Mouse (Mus musculus) CH12.LX (cell line): ENCODE data around the gene Mycn.

Experiments used
- CHD2 ChIP-seq: IDR thresholded peaks from 2 replicates; pipeline ENCODE4 v1.6.1; 2011; ENCODE audit warnings: low read length, improper control_type of control experiment
- CTCF ChIP-seq, 2 experiments: IDR thresholded peaks in 1 of 2; conservative IDR thresholded peaks in 1 of 2; 2 replicates each; pipeline ENCODE4 v1.5.1; 2011 to 2012; ENCODE audit warnings: low read depth in 2 of 2, low read length in 2 of 2, improper control_type of control experiment in 1 of 2, inconsistent platforms in 1 of 2, mild to moderate bottlenecking in 1 of 2, moderate library complexity in 1 of 2
- E2F4 ChIP-seq: IDR thresholded peaks from 2 replicates; pipeline ENCODE4 v1.6.1; 2011; ENCODE audit warnings: low read depth, low read length, improper control_type of control experiment; ENCODE audit not compliant: insufficient replicate concordance
- MAFK ChIP-seq: IDR thresholded peaks from 2 replicates; pipeline ENCODE4 v1.6.1; 2011; ENCODE audit warnings: low read length, improper control_type of control experiment; ENCODE audit not compliant: insufficient replicate concordance
- NELFE ChIP-seq: IDR thresholded peaks from 2 replicates; pipeline ENCODE4 v1.6.1; 2011; ENCODE audit warnings: low read depth, low read length, improper control_type of control experiment
- NRF1 ChIP-seq: IDR thresholded peaks from 2 replicates; pipeline ENCODE4 v1.6.1; 2014; ENCODE audit warnings: low read depth, mild to moderate bottlenecking, inconsistent platforms, low read length, improper control_type of control experiment, moderate library complexity
- POLR2A ChIP-seq: IDR thresholded peaks from 2 replicates; pipeline ENCODE4 v1.6.1; 2011; ENCODE audit warnings: low read depth, mild to moderate bottlenecking, improper control_type of control experiment, low read length
- POLR2AphosphoS2 ChIP-seq: IDR thresholded peaks from 2 replicates; pipeline ENCODE4 v1.6.1; 2011; ENCODE audit warnings: low read depth, low read length, improper control_type of control experiment
- RAD21 ChIP-seq: IDR thresholded peaks from 2 replicates; pipeline ENCODE4 v1.6.1; 2011; ENCODE audit warnings: low read depth, mild to moderate bottlenecking, low read length, improper control_type of control experiment, moderate library complexity
- SIN3A ChIP-seq: IDR thresholded peaks from 2 replicates; pipeline ENCODE4 v1.6.1; 2012; ENCODE audit warnings: low read length, improper control_type of control experiment, inconsistent platforms
- SMC3 ChIP-seq: IDR thresholded peaks from 2 replicates; pipeline ENCODE4 v1.6.1; 2011; ENCODE audit warnings: low read depth, low read length, improper control_type of control experiment
- UBTF ChIP-seq: IDR thresholded peaks from 2 replicates; pipeline ENCODE4 v1.6.1; 2012; ENCODE audit warnings: low read depth, mild to moderate bottlenecking, inconsistent platforms, low read length, improper control_type of control experiment, moderate library complexity
- USF2 ChIP-seq: conservative IDR thresholded peaks from 2 replicates; pipeline ENCODE4 v1.6.1; 2011; ENCODE audit warnings: low read depth, low read length, improper control_type of control experiment

GRCm38 (mm10) chr12:12916298-12916697, 25.4 kb downstream of the Mycn start:
- TF ChIP-seq POLR2AphosphoS2: no peak
- TF ChIP-seq USF2: no peak
- TF ChIP-seq SIN3A: no peak
- TF ChIP-seq E2F4: no peak
- no peak for TF ChIP-seq SMC3
- no peak for TF ChIP-seq UBTF
- no peak for TF ChIP-seq RAD21
- no peak for TF ChIP-seq CTCF (conservative IDR thresholded peaks at IDR 0.05 in 1 of 2, IDR thresholded peaks at IDR 0.05 in 1 of 2; ENCODE audit: low read depth in 2 of 2, low read length in 2 of 2)
- TF ChIP-seq NELFE: no peak
- no peak for TF ChIP-seq MAFK
- no peak for TF ChIP-seq NRF1
- TF ChIP-seq POLR2A: no peak
- TF ChIP-seq CHD2: no peak
